Mouse (Mus musculus) cerebellum, postnatal 14 days (tissue): Measurements from ENCODE around the gene Mei4.
A peak's percentile ranks its signal among the peaks of the same experiment; 100 is the strongest.

Experiments used
- DNase-seq, 2 experiments: peaks; one replicate each; pipeline ENCODE4 v3.0.0; 2021; ENCODE audit warnings: mixed read lengths in 2 of 2

The Mei4 gene

DNA sequence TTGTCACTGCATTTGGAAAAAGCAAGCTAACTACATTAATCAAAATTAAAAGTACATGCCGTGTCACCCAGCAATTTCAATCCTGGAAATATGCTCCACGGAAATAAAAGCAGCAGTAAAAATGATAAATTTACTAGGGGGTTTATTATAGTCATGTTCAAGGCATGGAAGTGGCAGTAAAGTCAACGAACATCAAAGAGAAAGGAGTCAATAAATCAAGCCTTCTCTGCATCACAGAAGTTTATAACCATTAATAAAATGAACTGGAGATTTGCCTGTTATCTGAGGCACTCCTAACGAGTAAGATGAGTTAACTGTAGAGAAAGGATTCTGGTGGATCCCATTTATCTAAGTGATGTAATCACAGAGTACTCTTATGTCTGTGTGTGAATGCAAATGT is 298.9 kb downstream of the Mei4 start:
- no peak for DNase-seq

DNA sequence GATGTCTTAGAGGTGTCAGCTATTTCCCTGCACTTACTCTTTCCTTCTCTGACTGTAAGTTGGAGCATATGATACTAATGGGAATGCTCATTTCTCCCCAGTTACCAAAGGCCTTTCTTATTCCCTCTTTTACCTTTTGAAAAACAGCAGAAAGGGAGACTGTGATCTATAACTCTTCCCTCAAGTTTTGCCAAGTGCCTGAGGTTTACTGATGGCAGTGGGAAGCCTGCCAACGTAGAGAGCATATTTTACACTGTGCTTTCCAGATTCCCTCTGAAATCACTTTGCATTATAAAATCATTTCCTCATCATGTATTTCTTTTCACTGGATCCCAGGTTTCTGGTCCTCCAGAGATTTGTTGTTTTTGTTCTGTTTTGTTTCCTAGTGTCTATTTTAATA is 354.5 kb downstream of the Mei4 start:
- no peak for DNase-seq

DNA sequence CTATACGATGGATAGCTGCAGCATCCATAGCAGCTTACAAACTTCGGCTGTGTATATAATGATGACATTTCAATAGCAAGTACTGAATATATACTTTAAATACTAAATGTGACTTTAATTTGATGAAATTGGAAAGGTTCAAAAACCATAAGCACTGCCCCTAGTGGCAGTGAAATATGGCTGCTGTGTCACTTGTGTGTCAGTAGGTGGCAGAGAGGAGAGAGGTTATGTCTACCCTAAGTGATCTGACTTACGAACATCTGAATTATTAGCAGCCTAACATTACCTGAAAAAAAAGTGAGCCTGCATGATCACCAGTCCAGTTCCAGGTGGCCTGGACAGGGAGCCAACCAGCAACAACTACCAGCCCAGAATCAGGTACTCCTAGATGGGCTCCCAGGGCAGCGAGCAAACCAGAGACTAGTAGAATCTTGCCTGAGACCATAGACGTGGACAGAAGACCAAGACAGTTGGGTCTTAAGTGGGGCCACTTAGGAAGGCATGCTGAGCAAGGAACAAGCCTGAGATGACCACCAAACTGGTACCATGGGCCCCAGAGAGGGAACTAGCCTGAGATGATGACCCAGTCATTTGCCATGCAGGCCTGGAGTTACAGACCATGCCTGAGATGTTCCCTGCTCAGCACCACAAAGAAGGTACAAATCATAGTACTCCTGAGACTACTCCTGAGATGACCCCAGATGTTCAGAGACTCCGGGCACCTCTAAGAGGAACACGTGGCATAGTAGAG is 384.4 kb downstream of the Mei4 start:
- peak; percentile 17 to 24 for DNase-seq
